Mouse (Mus musculus) left cerebral cortex, adult 2 months (tissue): ENCODE data around the gene Vmn1r32. TPM values are rescaled to one million over a fixed set of nuclear protein-coding genes. Genes with fewer than 3 reads are reported as not detected.

Experiments
- DNase-seq, 2 experiments: peaks; one replicate each; pipeline ENCODE4 v3.0.0; 2021 to 2022; ENCODE audit warnings: low spot score in 2 of 2, mixed read lengths in 1 of 2; ENCODE audit errors: extremely low spot score in 1 of 2
- H3K27ac ChIP-seq: fragments of 200-600 bp; 2 replicates; pipeline ENCODE4 v1.8.1; 2022
- H3K4me3 ChIP-seq: fragments of 200-600 bp; 2 replicates; pipeline ENCODE4 v1.8.1; 2022
- CTCF ChIP-seq: fragments of 200-600 bp; IDR thresholded peaks from 2 replicates; pipeline ENCODE4 v1.8.1; 2022; ENCODE audit warnings: antibody characterized with exemption, mild to moderate bottlenecking, moderate library complexity
- intact Hi-C: fragments of 180-260 bp; cut with DNase I; formaldehyde crosslinking; loops from one replicate; pipeline ENCODE4 v1.15.1; 2025
- long read RNA-seq, 2 experiments: library from polyadenylated mRNA; stranded (forward); transcript quantifications; one replicate each; pipeline ENCODE4 v2.0.0; 2021; ENCODE audit warnings: borderline mapping rate in 2 of 2
- total RNA-seq, 2 experiments: library from RNA; stranded (reverse); gene quantifications; 2 replicates each; pipeline ENCODE4 v1.2.3; 2021

Gene Vmn1r32
- total RNA-seq, result not detected
- long read RNA-seq, experiment 1, result 0 reads
- long read RNA-seq, experiment 2, result 0 reads

DNA sequence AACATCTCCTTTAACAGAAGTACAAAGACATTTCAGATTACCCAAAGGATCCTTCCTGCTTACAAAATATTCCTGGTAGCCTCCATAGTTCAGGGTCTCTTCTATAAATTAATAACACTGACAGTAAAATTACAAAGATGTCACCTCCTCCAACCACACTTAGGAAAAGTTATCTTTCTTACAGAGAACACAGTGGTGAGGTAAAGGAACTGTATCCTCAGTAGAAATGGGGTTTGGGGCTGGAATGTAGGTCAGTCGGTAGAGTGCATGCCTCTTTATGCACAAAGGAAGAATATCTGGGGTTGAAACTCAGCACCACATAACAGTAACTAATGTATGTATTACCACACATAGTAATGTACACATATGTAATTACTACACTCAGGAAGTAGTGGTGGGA, at the start of gene Vmn1r32:
Gene Vmn1r32 (minus strand): TSS at position 101 of the 400 bp plus-strand sequence.
- TF ChIP-seq CTCF, result no peak
- intact Hi-C loops, result no loop called here
- Histone ChIP-seq H3K4me3 (no peak within 1 kb of the TSS), H3K27ac (no peak within 1 kb of the TSS)
- no peak for DNase-seq

DNA sequence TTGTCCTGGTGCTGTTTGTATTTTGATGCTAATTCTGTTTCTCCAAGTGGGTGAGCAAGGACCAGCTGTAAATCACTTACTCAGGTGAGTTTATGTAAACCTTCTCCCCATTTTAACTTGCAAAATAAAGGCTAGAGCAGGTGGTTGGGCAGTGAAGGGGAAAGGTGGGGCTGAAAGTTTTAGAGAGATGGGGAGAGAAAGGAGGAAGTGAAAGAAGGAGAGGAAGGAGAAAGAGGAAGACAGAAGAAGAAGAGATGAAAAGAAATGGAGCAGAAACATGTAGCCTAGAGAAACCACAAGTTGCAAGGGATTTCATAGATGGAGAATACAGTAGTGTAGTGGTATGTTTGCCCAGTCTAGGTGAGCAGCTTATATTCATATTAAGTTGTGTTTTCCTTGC, 35.9 kb upstream of the Vmn1r32 start:
- no peak for TF ChIP-seq CTCF
- Histone ChIP-seq H3K27ac (no peak overlapping the region), H3K4me3 (no peak overlapping the region)
- no peak for DNase-seq
- intact Hi-C loops, result no loop called here

DNA sequence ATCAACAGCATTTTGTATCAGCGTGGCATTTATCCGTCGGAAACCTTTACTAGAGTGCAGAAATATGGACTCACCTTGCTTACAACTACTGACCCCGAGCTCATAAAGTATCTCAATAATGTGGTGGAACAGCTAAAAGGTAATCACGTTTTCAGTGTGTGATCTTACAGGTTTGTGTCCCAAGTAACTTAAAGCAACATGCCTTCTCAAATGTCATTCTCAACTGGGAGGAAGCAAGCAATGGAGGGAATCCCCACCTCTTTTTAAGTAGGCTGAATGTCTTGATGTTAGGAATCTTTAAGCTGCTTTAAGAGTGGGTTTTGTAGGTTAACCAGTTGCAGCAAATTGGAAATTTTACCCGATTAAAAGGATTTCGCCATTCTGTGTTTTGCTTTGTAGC, 23.9 kb downstream of the Vmn1r32 start:
- Histone ChIP-seq H3K4me3 (peak overlapping the region; percentile 68), H3K27ac (no peak overlapping the region)
- no peak for TF ChIP-seq CTCF
- DNase-seq, result no peak
- intact Hi-C loops, result loop anchor here (10.0 kb wide), 1 partner anchor 1491 kb away; the partner anchor contains the start of gene Smarcad1

DNA sequence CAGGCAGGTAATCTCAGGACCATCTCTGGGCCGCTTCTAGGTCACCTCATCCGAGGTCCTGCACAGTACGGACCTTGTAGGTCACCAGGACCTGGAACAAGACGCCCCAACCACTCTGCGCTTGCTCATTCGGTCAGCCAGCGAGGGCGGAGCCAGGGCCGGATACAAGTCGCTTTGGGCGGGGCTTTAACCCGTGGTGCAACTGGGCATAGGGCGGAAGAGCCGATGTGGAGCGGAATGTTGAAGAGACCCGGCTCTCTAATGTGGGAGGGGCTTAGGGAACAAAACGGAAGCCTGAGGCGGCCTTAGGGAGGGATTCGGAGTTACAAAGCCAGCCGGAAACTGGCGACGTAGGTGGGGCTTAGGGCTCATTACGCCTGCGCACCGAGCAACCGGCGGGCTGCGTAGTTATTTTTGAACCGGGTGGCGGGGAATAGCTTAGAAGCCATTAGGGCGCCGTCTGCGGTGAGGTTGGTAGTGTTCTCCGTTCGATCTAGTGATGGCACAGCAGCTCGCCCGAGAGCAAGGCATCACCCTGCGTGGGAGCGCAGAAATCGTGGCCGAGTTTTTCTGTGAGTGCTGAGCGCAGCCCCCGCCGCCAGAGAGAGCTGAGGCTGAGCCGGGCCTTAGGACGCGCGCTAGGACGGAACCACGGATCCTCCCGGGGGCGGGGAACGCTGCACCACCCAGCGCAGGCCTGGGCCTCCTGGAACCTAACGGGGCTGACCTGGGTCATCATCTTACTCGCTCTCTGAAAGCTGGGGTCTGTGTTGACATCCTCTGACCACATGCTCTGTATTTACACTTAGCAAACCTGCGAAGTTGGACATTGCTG, 24.7 kb downstream of the Vmn1r32 start, which contains the start of gene Mad2l1:
Gene Mad2l1 (plus strand): TSS at position 363 of the 835 bp plus-strand sequence.
- intact Hi-C loops, result loop anchor here (10.0 kb wide), 1 partner anchor 1490 kb away; the partner anchor contains the start of gene Smarcad1
- H3K4me3 ChIP-seq, result peak within 1 kb of the TSS; percentile 68
- peak; percentile 16 for TF ChIP-seq CTCF
- H3K27ac ChIP-seq, result peak within 1 kb of the TSS; percentile 92
- DNase-seq, result peak; percentile 94 to 96

DNA sequence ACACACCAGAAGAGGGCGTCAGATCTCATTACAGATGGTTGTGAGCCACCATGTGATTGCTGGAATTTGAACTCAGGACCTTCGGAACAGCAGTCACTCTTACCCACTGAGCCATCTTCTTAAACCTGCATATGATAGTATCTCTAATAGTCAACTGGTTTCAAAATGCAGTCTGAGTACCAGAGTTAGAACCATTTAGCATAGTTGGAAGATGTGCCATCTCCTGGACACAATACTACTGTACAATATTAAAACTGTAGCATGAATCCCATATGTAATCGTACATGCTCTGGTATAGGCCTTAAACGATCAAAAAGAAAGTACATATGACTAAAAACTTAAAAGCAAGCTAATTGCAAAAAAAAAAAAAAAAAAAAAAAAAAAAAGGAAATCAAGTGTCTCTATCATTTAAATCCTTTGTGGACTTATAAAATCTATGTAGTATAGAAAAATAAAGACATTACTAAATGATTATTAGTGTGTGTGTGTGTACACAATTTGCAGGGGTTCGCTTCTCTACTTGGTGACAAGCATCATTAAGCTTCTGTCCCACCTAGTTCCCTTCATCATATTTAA, 25.4 kb downstream of the Vmn1r32 start:
- H3K4me3 ChIP-seq, result peak overlapping the region; percentile 68
- intact Hi-C loops, result loop anchor here (5.0 to 10.0 kb wide), 3 partner anchors 862 to 1490 kb away; partner anchors contain the start of genes Ndnf and Smarcad1
- no peak for DNase-seq
- H3K27ac ChIP-seq, result peak overlapping the region; percentile 92
- TF ChIP-seq CTCF, result peak; percentile 9; the same call in 1 of the 2 replicates

DNA sequence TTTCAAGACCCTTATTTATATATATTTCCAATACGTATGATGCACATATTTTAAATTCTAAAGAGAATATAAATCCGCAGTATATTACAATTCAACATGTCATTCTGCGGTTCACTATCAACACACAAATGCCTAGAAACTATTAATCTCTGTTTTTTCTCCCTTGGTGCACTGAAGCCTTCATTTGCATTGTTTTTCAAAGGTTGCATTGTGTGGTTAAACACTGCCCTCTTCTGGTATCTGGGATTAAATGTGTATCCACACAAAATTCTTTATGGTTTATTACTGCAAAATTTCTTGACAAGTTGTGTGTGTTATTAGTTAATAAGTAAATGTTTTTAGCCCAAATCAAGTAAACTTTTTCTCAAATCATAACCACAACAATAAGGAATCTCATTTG, 26.7 kb downstream of the Vmn1r32 start:
- no peak for DNase-seq
- Histone ChIP-seq H3K27ac (no peak overlapping the region), H3K4me3 (no peak overlapping the region)
- intact Hi-C loops, result loop anchor here (2.0 to 10.0 kb wide), 5 partner anchors 861 to 1488 kb away; partner anchors contain the start of genes Ndnf and Smarcad1
- TF ChIP-seq CTCF, result peak; percentile 83

DNA sequence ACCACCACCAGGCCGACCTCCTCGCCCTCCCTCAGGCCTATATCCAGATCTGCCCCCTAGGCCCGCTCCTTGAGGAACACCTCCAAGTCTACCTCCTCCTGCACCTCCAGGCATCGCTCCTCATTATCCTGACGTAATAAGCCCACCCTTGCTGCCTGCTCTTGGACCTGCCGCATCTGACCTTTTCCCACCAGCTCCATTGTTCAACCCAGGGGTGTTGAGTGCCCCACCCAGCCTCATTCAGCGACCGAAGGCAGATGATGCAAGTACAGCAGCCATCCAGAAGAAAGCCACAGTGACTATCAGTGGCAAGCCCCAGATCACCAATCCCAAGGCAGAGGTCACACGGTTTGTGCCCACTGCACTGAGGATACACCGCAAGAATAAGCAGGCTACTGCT, 31.5 kb downstream of the Vmn1r32 start:
- Histone ChIP-seq H3K4me3 (no peak overlapping the region), H3K27ac (no peak overlapping the region)
- TF ChIP-seq CTCF, result no peak
- intact Hi-C loops, result no loop called here
- DNase-seq, result no peak

DNA sequence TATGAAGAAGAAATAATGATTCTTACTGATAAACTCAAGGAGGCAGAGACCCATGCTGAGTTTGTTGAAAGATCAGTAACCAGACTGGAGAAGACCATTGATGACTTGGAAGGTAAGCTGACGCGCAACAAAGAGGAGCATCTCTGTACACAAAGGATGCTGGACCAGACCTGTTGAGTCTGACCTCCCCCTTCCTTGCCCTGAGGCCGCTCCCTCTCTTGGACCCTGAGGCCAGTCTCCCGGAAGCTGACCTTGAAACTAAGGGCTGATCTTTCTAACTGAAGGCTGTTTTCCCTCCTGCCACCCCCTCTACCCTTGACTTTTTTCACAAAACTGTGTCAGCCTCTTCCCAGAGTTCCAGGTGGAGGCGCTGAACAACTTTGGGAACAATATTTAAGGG, 43.5 kb downstream of the Vmn1r32 start:
- Histone ChIP-seq H3K4me3 (no peak overlapping the region), H3K27ac (no peak overlapping the region)
- TF ChIP-seq CTCF, result no peak
- DNase-seq, result no peak
- intact Hi-C loops, result no loop called here

Other genes with a start within 250 kb of the Vmn1r32 start
- 10 to 100 TPM in 1 of 2 experiments, 1 to 10 TPM in 1; 9.1 to 11.0 TPM for gene Mad2l1, start 24.7 kb downstream of the Vmn1r32 start, total RNA-seq
- gene Vmn1r33, start 58.2 kb upstream of the Vmn1r32 start, total RNA-seq, result not detected
- not detected for gene Vmn1r34, start 83.8 kb upstream of the Vmn1r32 start, total RNA-seq
- gene Vmn1r35, start 125.8 kb upstream of the Vmn1r32 start, total RNA-seq, result not detected
- gene Vmn1r36, start 159.1 kb upstream of the Vmn1r32 start, total RNA-seq, result not detected
- gene Vmn1r37, start 169.3 kb upstream of the Vmn1r32 start, total RNA-seq, result not detected
- gene Vmn1r38, start 222.5 kb upstream of the Vmn1r32 start, total RNA-seq, result not detected